Mouse (Mus musculus) cortical plate, adult 2 months (tissue): ENCODE measurements around the gene Parp12.

Experiments used
- CTCF ChIP-seq: fragments of 200-500 bp; IDR thresholded peaks from 2 replicates; pipeline ENCODE4 v1.5.1; 2011; ENCODE audit warnings: mild to moderate bottlenecking, control low read depth, low read length; ENCODE audit not compliant: insufficient read depth; ENCODE audit errors: extremely low read depth
- POLR2A ChIP-seq: fragments of 200-500 bp; IDR thresholded peaks from 2 replicates; pipeline ENCODE4 v1.6.1; 2011; ENCODE audit warnings: mild to moderate bottlenecking, low read length, control low read depth; ENCODE audit not compliant: insufficient read depth; ENCODE audit errors: extremely low read depth

- no peak for TF ChIP-seq POLR2A
- TF ChIP-seq CTCF, result no peak
Observed at GRCm38 (mm10) chr6:39076498-39076897, 41.7 kb downstream of the Parp12 start.
